Mouse (Mus musculus): ENCODE measurements around the gene Krt33a. TPM values are rescaled to one million over a fixed set of nuclear protein-coding genes. Genes with fewer than 3 reads are reported as not detected.

The Krt33a gene
- polyA plus RNA-seq, 1 experiment from 2014 or later = not detected

DNA sequence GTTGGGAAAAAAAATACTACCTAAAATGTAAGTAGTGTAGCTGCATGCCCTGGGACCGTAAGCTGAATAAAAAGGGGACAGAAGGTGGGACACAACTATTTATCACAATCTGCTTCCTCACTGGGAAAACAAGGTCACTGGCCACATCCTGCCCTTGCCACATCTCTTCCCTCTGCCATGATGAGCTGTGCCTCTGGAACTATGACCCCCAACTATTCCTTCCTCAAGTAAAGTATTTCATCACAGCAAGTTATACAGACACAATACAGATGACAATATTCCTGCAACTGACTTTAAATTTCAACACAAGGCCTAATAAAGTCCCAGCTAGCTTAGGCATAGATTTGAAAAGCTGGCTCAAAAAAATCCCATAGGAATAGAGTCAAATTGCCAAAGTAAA is 3.5 kb upstream of the Krt33a start:
- Histone ChIP-seq H3K27me3 (ENCODE audit: control insufficient read depth, insufficient read depth, low read length) (no peaks in the 10 kb centered on the region), H3K9me3 (ENCODE audit: control insufficient read depth, low read length) (no peaks in the 10 kb centered on the region), H3K4me1 (replicated peaks; ENCODE audit: control insufficient read depth, insufficient read depth, low read length) (no peaks in the 10 kb centered on the region), H3K4me2 (replicated peaks) (no peak overlapping the region), H3K9ac (no peak overlapping the region), H3K36me3 (replicated peaks; ENCODE audit: control insufficient read depth, insufficient read depth) (no peaks in the 10 kb centered on the region), H3K27ac (no peak overlapping the region), H3K4me3 (replicated peaks; ENCODE audit: low read length) (no peak overlapping the region)
- 94% methylated on average over 1 of the region's 1 CpGs for WGBS
- ATAC-seq (ENCODE audit: low FRiP score) = no peak
- DNase-seq (ENCODE audit: low spot score) = no peak

DNA sequence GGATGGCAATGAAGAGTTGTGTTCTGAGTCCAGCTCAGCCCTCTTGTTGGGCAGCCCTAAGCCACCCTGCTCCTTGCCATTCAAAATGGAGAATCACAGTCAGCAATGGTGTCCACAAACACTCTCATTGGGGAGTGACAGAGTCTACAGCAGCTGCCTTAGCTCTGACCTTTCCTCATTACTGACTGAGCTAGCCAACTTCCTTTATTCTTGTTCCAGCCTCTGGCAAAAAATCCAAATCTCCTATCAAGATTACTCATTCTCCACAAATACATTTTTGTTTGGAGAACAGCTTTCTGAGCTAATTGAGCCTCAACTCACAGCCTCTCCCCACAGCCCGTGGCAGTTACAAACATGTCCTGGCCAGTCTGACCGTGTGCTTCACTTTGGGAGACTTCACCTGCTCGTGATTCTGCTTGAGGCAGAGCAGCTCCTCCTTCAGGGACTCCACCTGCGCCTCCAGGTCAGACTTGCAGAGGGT is 2.3 kb downstream of the Krt33a start:
- no peak overlapping the region for H3K4me3 ChIP-seq (replicated peaks; ENCODE audit: low read length)
- H3K27ac ChIP-seq = no peak overlapping the region
- no peak overlapping the region for H3K9ac ChIP-seq
- no peak overlapping the region for H3K4me2 ChIP-seq (replicated peaks)
- no peaks in the 10 kb centered on the region for H3K9me3 ChIP-seq (ENCODE audit: control insufficient read depth, low read length)
- no peaks in the 10 kb centered on the region for H3K27me3 ChIP-seq (ENCODE audit: control insufficient read depth, insufficient read depth, low read length)
- H3K4me1 ChIP-seq (replicated peaks; ENCODE audit: control insufficient read depth, insufficient read depth, low read length) = no peaks in the 10 kb centered on the region
- ATAC-seq (ENCODE audit: low FRiP score) (no peak), DNase-seq (ENCODE audit: low spot score) (no peak)
- WGBS = 83% methylated on average over 4 of the region's 4 CpGs
- no peaks in the 10 kb centered on the region for H3K36me3 ChIP-seq (replicated peaks; ENCODE audit: control insufficient read depth, insufficient read depth)

DNA sequence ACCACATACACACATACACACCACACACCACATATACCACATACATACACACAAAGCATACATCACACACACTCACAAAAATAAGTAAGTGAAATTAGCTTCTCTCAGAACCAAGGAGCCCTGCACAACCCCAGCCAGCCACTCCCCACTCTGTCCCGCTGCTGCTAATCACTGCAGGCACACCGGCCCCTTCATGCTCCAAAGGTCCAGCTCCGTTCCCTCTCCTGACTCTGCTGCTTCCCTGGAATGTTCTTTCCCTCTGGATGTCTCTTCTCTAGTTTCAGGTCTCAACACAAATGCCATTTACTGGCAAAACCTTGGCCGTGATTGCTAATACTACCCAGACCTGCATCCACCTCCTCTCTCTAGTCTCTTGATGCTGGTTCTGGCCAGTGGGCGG is 5.3 kb downstream of the Krt33a start:
- no peak overlapping the region for H3K9ac ChIP-seq
- no peak overlapping the region for H3K4me2 ChIP-seq (replicated peaks)
- H3K27ac ChIP-seq = no peak overlapping the region
- H3K4me3 ChIP-seq (replicated peaks; ENCODE audit: low read length) = no peak overlapping the region
- no peaks in the 10 kb centered on the region for H3K9me3 ChIP-seq (ENCODE audit: control insufficient read depth, low read length)
- DNase-seq (ENCODE audit: low spot score) = no peak
- no peaks in the 10 kb centered on the region for H3K27me3 ChIP-seq (ENCODE audit: control insufficient read depth, insufficient read depth, low read length)
- no peaks in the 10 kb centered on the region for H3K36me3 ChIP-seq (replicated peaks; ENCODE audit: control insufficient read depth, insufficient read depth)
- WGBS = 83% methylated on average over 5 of the region's 5 CpGs
- H3K4me1 ChIP-seq (replicated peaks; ENCODE audit: control insufficient read depth, insufficient read depth, low read length) = no peaks in the 10 kb centered on the region
- ATAC-seq (ENCODE audit: low FRiP score) = no peak

DNA sequence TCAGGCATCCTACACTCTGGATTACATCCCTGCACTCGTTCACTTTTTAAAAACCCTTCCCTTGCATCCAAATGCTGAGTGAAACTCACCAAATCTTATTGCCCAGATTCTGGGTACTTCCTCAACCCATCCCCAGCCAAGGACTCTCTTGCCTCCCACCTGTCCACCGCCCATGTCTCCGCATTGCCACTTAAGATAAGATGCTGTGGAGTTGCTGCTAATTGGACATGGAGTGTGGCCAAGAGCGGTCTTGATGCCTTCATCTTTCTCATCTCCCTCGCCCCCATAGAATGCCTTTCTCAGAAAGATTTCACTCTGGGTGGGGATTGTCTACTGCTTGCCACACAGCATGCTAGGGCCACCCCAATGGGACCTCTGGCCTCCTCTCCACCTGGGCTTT is 7.7 kb downstream of the Krt33a start:
- H3K4me2 ChIP-seq (replicated peaks) = no peak overlapping the region
- 87% methylated on average over 5 of the region's 5 CpGs for WGBS
- H3K27ac ChIP-seq = no peak overlapping the region
- no peak overlapping the region for H3K9ac ChIP-seq
- no peaks in the 10 kb centered on the region for H3K9me3 ChIP-seq (ENCODE audit: control insufficient read depth, low read length)
- DNase-seq (ENCODE audit: low spot score) (no peak), ATAC-seq (ENCODE audit: low FRiP score) (no peak)
- H3K4me3 ChIP-seq (replicated peaks; ENCODE audit: low read length) = no peak overlapping the region
- no peaks in the 10 kb centered on the region for H3K27me3 ChIP-seq (ENCODE audit: control insufficient read depth, insufficient read depth, low read length)
- H3K4me1 ChIP-seq (replicated peaks; ENCODE audit: control insufficient read depth, insufficient read depth, low read length) = no peaks in the 10 kb centered on the region
- no peaks in the 10 kb centered on the region for H3K36me3 ChIP-seq (replicated peaks; ENCODE audit: control insufficient read depth, insufficient read depth)

DNA sequence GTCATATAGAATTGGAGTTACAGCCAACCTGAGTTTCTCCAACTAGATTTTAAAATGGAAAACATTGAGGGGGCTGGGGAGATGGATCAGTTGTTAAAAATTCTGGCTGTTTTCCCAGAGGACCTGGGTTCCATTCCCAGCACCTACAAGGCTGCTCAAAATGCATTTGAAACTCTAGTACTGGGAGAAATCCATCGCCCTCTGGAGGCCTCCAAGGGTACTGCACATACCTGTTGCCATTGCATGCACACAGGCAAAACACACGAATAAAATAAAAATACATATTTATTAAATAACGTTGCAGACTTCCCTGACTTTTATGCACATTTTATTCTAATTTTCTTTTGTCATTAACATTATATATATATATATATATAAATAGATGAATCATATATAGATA is 9.4 kb downstream of the Krt33a start:
- 54% methylated on average over 3 of the region's 3 CpGs for WGBS
- no peak for ATAC-seq (ENCODE audit: low FRiP score)

DNA sequence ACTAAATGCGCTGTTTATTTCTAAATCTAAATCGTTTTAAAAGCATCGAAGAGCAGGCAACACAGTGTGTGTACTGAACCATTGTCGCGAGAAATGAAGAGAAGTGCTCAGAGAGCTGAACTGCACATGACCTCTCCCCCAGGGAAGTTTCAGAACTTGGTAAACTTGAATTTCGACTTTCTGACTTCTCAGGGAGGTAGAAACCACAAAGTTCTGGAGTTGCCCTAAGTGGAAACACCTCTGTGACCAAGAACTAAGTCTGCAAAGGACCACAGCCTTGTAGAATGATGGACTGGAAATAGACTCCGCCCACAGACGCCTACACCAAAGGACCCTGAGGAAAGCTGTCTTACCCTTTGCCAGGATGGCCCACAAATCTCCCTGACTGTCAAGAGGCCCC is 10.1 kb downstream of the Krt33a start:
- no peak for DNase-seq (ENCODE audit: low spot score)
- 91% methylated on average over 8 of the region's 8 CpGs for WGBS
- no peak overlapping the region for H3K4me2 ChIP-seq (replicated peaks)
- no peak overlapping the region for H3K9ac ChIP-seq
- ATAC-seq (ENCODE audit: low FRiP score) = no peak
- no peaks in the 10 kb centered on the region for H3K36me3 ChIP-seq (replicated peaks; ENCODE audit: control insufficient read depth, insufficient read depth)
- H3K9me3 ChIP-seq (ENCODE audit: control insufficient read depth, low read length) = 0 out of 2 replicates have a peak, but pooled peaks cover 5% of the 10 kb centered on the region
- H3K4me3 ChIP-seq (replicated peaks; ENCODE audit: low read length) = no peak overlapping the region
- H3K27me3 ChIP-seq (ENCODE audit: control insufficient read depth, insufficient read depth, low read length) = no peaks in the 10 kb centered on the region
- H3K27ac ChIP-seq = no peak overlapping the region
- H3K4me1 ChIP-seq (replicated peaks; ENCODE audit: control insufficient read depth, insufficient read depth, low read length) = no peaks in the 10 kb centered on the region

More for the DNA sequence above, 9.4 kb downstream of the Krt33a start:
- H3K4me3 ChIP-seq (replicated peaks; ENCODE audit: low read length) = no peak overlapping the region
- H3K27ac ChIP-seq = no peak overlapping the region
- 0 out of 2 replicates have a peak, but pooled peaks cover 2% of the 10 kb centered on the region for H3K9me3 ChIP-seq (ENCODE audit: control insufficient read depth, low read length)
- H3K9ac ChIP-seq = no peak overlapping the region
- DNase-seq (ENCODE audit: low spot score) = no peak
- H3K27me3 ChIP-seq (ENCODE audit: control insufficient read depth, insufficient read depth, low read length) = no peaks in the 10 kb centered on the region
- no peak overlapping the region for H3K4me2 ChIP-seq (replicated peaks)
- H3K36me3 ChIP-seq (replicated peaks; ENCODE audit: control insufficient read depth, insufficient read depth) = no peaks in the 10 kb centered on the region
- no peaks in the 10 kb centered on the region for H3K4me1 ChIP-seq (replicated peaks; ENCODE audit: control insufficient read depth, insufficient read depth, low read length)

DNA sequence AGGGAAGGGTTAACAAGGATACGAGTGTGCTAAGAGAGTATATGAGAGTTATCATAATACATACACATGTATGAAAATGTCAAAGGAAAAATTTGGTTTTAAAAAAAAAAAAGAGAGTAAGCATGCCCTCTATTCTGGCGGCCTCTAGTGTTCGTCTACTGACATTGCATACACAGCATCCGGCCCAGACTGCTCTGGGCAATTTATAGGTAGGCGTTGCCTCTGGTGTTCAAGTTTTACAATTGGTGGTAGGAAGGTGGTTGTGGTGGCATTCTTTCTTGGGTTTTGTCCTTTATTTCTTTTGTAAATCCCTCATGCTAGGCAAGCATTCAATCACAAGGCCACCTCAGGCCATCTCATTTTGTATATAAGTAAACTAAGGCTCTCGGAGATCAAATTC is 11.2 kb downstream of the Krt33a start:
- no peak overlapping the region for H3K27ac ChIP-seq
- H3K4me2 ChIP-seq (replicated peaks) = no peak overlapping the region
- ATAC-seq (ENCODE audit: low FRiP score) (no peak), DNase-seq (ENCODE audit: low spot score) (peak; percentile 67)
- no peaks in the 10 kb centered on the region for H3K4me1 ChIP-seq (replicated peaks; ENCODE audit: control insufficient read depth, insufficient read depth, low read length)
- 28% methylated on average over 6 of the region's 6 CpGs for WGBS
- no peaks in the 10 kb centered on the region for H3K27me3 ChIP-seq (ENCODE audit: control insufficient read depth, insufficient read depth, low read length)
- no peak overlapping the region for H3K4me3 ChIP-seq (replicated peaks; ENCODE audit: low read length)
- H3K9me3 ChIP-seq (ENCODE audit: control insufficient read depth, low read length) = 0 out of 2 replicates have a peak, but pooled peaks cover 5% of the 10 kb centered on the region
- no peak overlapping the region for H3K9ac ChIP-seq
- H3K36me3 ChIP-seq (replicated peaks; ENCODE audit: control insufficient read depth, insufficient read depth) = no peaks in the 10 kb centered on the region

DNA sequence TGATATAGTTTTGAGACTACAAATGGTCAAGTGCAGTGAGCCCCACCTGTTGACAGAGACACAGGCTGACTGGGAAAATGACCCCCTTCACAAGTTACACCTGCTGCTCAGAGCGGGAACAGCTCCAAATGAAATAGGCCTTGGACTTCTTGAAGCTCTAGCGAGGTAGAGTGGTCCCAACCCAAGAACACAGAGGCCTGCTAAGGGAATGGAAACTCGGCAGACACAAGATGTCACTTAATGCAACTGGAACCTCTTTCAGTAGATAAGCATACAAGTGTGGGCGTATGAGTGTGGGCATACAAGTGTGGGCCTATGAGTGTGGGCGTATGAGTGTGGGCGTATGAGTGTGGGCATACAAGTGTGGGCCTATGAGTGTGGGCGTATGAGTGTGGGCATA is 16.9 kb downstream of the Krt33a start:
- H3K4me1 ChIP-seq (replicated peaks; ENCODE audit: control insufficient read depth, insufficient read depth, low read length) = 0 out of 2 replicates have a peak, but pooled peaks cover under 1% of the 10 kb centered on the region
- H3K9ac ChIP-seq = no peak overlapping the region
- no peaks in the 10 kb centered on the region for H3K36me3 ChIP-seq (replicated peaks; ENCODE audit: control insufficient read depth, insufficient read depth)
- ATAC-seq (ENCODE audit: low FRiP score) = no peak
- H3K9me3 ChIP-seq (ENCODE audit: control insufficient read depth, low read length) = 0 out of 2 replicates have a peak, but pooled peaks cover 5% of the 10 kb centered on the region
- 90% methylated on average over 7 of the region's 7 CpGs for WGBS
- no peaks in the 10 kb centered on the region for H3K27me3 ChIP-seq (ENCODE audit: control insufficient read depth, insufficient read depth, low read length)
- H3K4me3 ChIP-seq (replicated peaks; ENCODE audit: low read length) = no peak overlapping the region
- no peak overlapping the region for H3K4me2 ChIP-seq (replicated peaks)
- no peak for DNase-seq (ENCODE audit: low spot score)
- H3K27ac ChIP-seq = no peak overlapping the region

DNA sequence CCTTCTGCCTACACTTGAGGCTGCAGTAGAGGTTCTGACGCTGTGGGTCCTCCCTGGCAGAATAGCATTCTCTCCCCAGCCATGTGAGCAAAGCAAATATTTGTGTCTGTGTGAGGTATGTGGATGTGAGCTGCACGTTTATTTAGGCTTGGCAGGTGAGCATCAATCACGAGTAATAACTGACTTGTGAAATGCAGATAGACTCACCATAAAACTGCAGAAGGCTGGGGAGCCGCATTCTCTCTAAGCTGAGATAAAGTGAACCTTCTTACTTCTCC is 21.7 kb downstream of the Krt33a start:
- H3K4me3 ChIP-seq (replicated peaks; ENCODE audit: low read length) = no peak overlapping the region
- peaks cover 10% of the 10 kb centered on the region; the same call in 1 of the 2 replicates for H3K4me1 ChIP-seq (replicated peaks; ENCODE audit: control insufficient read depth, insufficient read depth, low read length)
- 74% methylated on average over 4 of the region's 4 CpGs for WGBS
- H3K4me2 ChIP-seq (replicated peaks) = no peak overlapping the region
- DNase-seq (ENCODE audit: low spot score) = no peak
- no peak overlapping the region for H3K27ac ChIP-seq
- H3K9me3 ChIP-seq (ENCODE audit: control insufficient read depth, low read length) = no peaks in the 10 kb centered on the region
- no peaks in the 10 kb centered on the region for H3K27me3 ChIP-seq (ENCODE audit: control insufficient read depth, insufficient read depth, low read length)
- no peak for ATAC-seq (ENCODE audit: low FRiP score)
- no peak overlapping the region for H3K9ac ChIP-seq
- H3K36me3 ChIP-seq (replicated peaks; ENCODE audit: control insufficient read depth, insufficient read depth) = no peaks in the 10 kb centered on the region
